Mouse (Mus musculus): ENCODE data around the gene Lcn5.

DNA sequence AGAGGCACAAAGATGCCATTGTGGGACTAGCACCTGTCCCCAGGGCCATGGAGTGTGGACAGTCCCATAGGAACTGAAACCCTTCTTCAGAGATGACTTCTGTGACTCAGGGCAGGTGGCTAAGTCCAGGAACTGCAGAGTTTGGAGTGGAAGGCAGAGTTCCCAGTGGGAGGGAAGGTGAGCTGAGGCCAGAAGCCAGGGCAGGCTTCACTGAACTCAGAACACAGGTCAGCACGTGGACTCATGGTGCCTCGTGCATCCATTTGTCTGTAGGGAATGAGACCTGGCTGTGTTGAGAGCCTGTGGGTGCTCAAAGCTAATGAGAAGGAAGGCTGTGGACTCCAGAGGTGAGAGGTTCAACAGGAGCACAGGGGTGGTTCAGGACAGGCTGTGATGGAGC, 40.9 kb downstream of the Lcn5 start:
- TF ChIP-seq CTCF (IDR thresholded peaks at IDR 0.05; ENCODE audit: low read depth, low read length) (no peak), POLR2AphosphoS5 (IDR thresholded peaks at IDR 0.05; ENCODE audit: insufficient replicate concordance, low read depth, low read length) (no peak), GATA1 (IDR thresholded peaks at IDR 0.05; ENCODE audit: borderline replicate concordance, low read length) (no peak)
